Mouse (Mus musculus) heart, embryonic 16.5 days (tissue): Measurements from ENCODE around the gene Tgif1. TPM values are rescaled to one million over a fixed set of nuclear protein-coding genes. Genes with fewer than 3 reads are reported as not detected.
"Not testable (repeated sequence)": the region's sequence is repeated elsewhere in the genome, so short reads cannot be mapped to it uniquely, and the experiment has no call there.

Source experiments
- ATAC-seq: fragments of 200-750 bp; cut with Nextera tagmentation; replicated peaks from 2 replicates; pipeline ENCODE4 v1.8.0; 2017; ENCODE audit warnings: moderate number of reproducible peaks; ENCODE audit not compliant: insufficient read depth, low FRiP score; ENCODE audit errors: extremely low read depth
- H3K27ac ChIP-seq: fragments of 300-500 bp; sonication (generic); 2 replicates; pipeline ENCODE4 v1.5.1; 2014; ENCODE audit warnings: mild to moderate bottlenecking, low read length, control low read depth, moderate library complexity
- H3K27me3 ChIP-seq: fragments of 300-500 bp; sonication (generic); 2 replicates; pipeline ENCODE4 v1.6.1; 2014; ENCODE audit warnings: low read length, mixed read lengths; ENCODE audit not compliant: control insufficient read depth, insufficient read depth
- H3K36me3 ChIP-seq: fragments of 300-500 bp; sonication (generic); 2 replicates; pipeline ENCODE4 v1.6.1; 2014; ENCODE audit not compliant: control insufficient read depth, insufficient read depth
- H3K4me1 ChIP-seq: fragments of 300-500 bp; sonication (generic); 2 replicates; pipeline ENCODE4 v1.6.1; 2014; ENCODE audit warnings: low read length, mixed read lengths; ENCODE audit not compliant: control insufficient read depth, insufficient read depth
- H3K4me2 ChIP-seq: fragments of 300-500 bp; sonication (generic); 2 replicates; pipeline ENCODE4 v1.6.1; 2014; ENCODE audit warnings: low read depth, mild to moderate bottlenecking, control low read depth, low read length
- H3K4me3 ChIP-seq: fragments of 300-500 bp; sonication (generic); 2 replicates; pipeline ENCODE4 v1.5.1; 2014; ENCODE audit warnings: mild to moderate bottlenecking, control low read depth, low read length
- H3K9ac ChIP-seq: fragments of 300-500 bp; sonication (generic); 2 replicates; pipeline ENCODE4 v1.6.1; 2014; ENCODE audit warnings: low read length, control low read depth
- H3K9me3 ChIP-seq: fragments of 300-500 bp; sonication (generic); replicated peaks from 2 replicates; pipeline ENCODE4 v1.6.1; 2016; ENCODE audit warnings: low read length; ENCODE audit not compliant: control insufficient read depth
- WGBS: fragments of 180-500 bp; shearing (Covaris S2); extraction: QIAGEN DNeasy Blood & Tissue Kit; methylation state at CpG from one replicate; pipeline ENCODE4 v1.1.7; 2014; 5-methylcytosine and 5-hydroxymethylcytosine counted together
- polyA plus RNA-seq: library from polyadenylated mRNA; unstranded; fragments of >200 nt; fragmentation: Nextera tagmentation; extraction: Ambion mirVana; gene quantifications from 2 replicates; pipeline ENCODE4 v1.2.1, GENCODE M21; 2015

Tgif1 gene
- polyA plus RNA-seq, 1 experiment from 2014 or later: 20.7 TPM

DNA sequence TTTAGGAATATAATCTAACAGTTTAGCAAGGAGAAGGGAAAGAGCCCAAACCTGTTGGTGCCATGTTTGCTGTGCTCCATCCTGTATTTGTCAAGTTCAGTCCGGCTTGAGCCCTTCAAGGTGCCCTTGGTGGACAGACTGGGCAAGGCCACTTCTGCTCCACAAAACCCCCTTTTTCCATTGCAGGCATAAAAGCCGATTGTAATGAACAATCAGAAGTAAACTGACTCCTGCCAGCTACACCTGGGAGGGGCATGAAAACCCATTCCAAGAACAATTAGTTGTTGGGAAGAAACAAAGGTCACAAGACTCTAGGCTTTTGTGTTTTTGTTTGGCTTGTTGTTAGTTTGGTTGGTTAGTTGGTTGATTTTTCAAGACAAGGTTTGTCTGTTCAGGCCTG, 24.8 kb downstream of the Tgif1 start:
- Histone ChIP-seq H3K9ac (no peak overlapping the region), H3K4me2 (no peak overlapping the region), H3K27me3 (no peaks in the 10 kb centered on the region; the same call in 1 of the 2 replicates), H3K9me3 (no peaks in the 10 kb centered on the region), H3K27ac (no peak overlapping the region), H3K36me3 (no peaks in the 10 kb centered on the region), H3K4me1 (no peaks in the 10 kb centered on the region), H3K4me3 (no peak overlapping the region)
- ATAC-seq: no peak
- 89% methylated on average over 2 of the region's 2 CpGs for WGBS

GRCm38 (mm10) chr17:70828180-70828528, 25.2 kb downstream of the Tgif1 start:
- Histone ChIP-seq H3K4me2 (no peak overlapping the region), H3K36me3 (no peaks in the 10 kb centered on the region), H3K4me1 (no peaks in the 10 kb centered on the region), H3K9ac (no peak overlapping the region), H3K4me3 (no peak overlapping the region), H3K27me3 (peaks cover 3% of the 10 kb centered on the region; the same call in 1 of the 2 replicates), H3K27ac (no peak overlapping the region), H3K9me3 (no peaks in the 10 kb centered on the region)
- WGBS: 82% methylated on average over 4 of the region's 4 CpGs
- no peak for ATAC-seq

DNA sequence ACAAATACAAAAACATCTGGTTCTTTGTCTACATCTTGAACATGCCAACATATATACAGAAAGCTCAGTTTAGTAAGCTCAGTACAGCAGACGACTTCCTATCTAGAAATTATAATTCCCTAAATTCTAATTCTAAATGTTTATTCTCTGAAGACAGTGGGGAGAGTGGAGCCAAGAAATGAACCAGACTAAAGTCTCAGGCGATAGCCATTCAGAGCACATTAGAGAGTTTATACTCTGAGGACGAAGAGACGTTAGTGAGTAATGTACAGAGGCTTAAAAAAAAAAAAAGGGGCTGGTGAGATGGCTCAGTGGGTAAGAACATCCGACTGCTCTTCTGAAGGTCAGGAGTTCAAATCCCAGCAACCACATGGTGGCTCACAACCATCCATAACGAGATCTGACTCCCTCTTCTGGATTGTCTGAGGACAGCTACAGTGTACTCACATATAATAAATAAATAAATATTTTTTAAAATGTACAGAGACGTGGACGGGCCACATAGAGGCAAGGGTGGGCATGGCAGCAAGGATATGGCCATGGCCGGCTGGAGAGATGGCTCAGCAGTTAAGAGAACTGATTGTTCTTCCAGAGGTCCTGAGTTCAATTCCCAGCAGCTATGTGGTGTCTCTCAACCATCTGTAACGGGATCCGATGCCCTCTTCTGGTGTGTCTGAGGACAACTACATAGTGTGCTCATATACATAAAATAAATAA, 25.7 kb downstream of the Tgif1 start:
- H3K9ac ChIP-seq, H3K36me3 ChIP-seq, H3K4me2 ChIP-seq, H3K4me3 ChIP-seq, H3K4me1 ChIP-seq, H3K27ac ChIP-seq, H3K9me3 ChIP-seq, H3K27me3 ChIP-seq: not testable (repeated sequence)
- ATAC-seq: 0 out of 2 replicates have a peak, but pooled peaks have one; percentile 4
- WGBS: 82% methylated on average over 11 of the region's 11 CpGs

DNA sequence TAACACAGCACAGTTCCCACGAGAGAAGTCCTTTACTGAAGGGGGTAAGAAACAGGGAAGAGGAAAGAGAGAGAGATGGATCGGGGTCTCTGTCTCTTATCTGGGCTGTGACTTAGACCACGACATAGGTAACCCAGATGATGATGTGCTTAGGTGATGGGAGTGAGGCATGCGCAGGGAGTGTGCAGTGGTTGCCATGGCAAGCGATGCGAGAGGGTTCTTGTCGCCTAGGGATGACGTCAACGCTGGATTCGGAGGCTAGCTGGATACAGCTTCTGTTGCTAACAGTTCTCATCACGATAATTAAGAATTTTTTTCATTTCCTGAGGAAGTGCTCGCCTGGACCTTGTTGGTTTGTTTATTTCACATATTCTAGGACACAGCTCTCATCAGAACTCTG, 27.1 kb downstream of the Tgif1 start:
- ATAC-seq: no peak
- H3K9me3 ChIP-seq: no peaks in the 10 kb centered on the region

GRCm38 (mm10) chr17:70823083-70823482, 30.3 kb downstream of the Tgif1 start:
- peaks cover 29% of the 10 kb centered on the region for H3K27me3 ChIP-seq
- WGBS: 75% methylated on average over 8 of the region's 8 CpGs
- no peaks in the 10 kb centered on the region for H3K9me3 ChIP-seq
- peaks cover 3% of the 10 kb centered on the region for H3K4me1 ChIP-seq
- H3K9ac ChIP-seq: no peak overlapping the region
- no peak for ATAC-seq
- H3K36me3 ChIP-seq: no peaks in the 10 kb centered on the region
- H3K27ac ChIP-seq: no peak overlapping the region
- no peak overlapping the region for H3K4me3 ChIP-seq
- no peak overlapping the region for H3K4me2 ChIP-seq

More for the DNA sequence above, 27.1 kb downstream of the Tgif1 start:
- Histone ChIP-seq H3K27ac (no peak overlapping the region), H3K4me2 (no peak overlapping the region), H3K27me3 (peaks cover 10% of the 10 kb centered on the region; the same call in 1 of the 2 replicates), H3K36me3 (no peaks in the 10 kb centered on the region), H3K4me1 (no peaks in the 10 kb centered on the region), H3K4me3 (no peak overlapping the region), H3K9ac (no peak overlapping the region)
- WGBS: 73% methylated on average over 12 of the region's 12 CpGs

- Histone ChIP-seq H3K4me3 (peak overlapping the region; percentile 61), H3K9me3 (no peaks in the 10 kb centered on the region), H3K4me1 (peaks cover 4% of the 10 kb centered on the region), H3K4me2 (peak overlapping the region; percentile 85), H3K27me3 (peaks cover 44% of the 10 kb centered on the region), H3K9ac (peak overlapping the region; percentile 55), H3K27ac (no peak overlapping the region), H3K36me3 (no peaks in the 10 kb centered on the region)
- ATAC-seq: no peak
- 4% methylated on average over 49 of the region's 51 CpGs for WGBS
Observed at GRCm38 (mm10) chr17:70817862-70818451, 35.4 kb downstream of the Tgif1 start.

DNA sequence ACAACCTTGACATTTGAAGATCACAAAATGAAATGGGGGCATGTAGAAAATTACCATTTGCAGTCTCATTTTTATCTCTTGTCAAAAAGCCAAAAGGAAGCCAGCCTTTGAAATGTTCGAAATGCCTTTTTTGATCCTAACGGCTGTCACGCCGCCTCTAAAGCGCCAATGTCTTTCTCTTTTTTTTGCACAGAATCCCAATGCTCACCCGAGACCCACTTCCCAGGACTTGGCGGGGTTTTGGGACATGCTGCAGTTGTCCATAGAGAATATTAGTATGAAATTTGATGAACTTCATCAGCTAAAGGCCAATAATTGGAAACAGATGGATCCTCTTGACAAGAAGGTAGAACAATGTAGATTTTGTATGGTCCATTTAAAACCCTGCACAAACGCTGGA, 38.3 kb downstream of the Tgif1 start:
- peaks cover 34% of the 10 kb centered on the region for H3K27me3 ChIP-seq
- H3K9me3 ChIP-seq: no peaks in the 10 kb centered on the region
- ATAC-seq: no peak
- H3K4me2 ChIP-seq: no peak overlapping the region
- H3K36me3 ChIP-seq: no peaks in the 10 kb centered on the region
- H3K4me1 ChIP-seq: peaks cover 4% of the 10 kb centered on the region
- no peak overlapping the region for H3K27ac ChIP-seq
- 76% methylated on average over 8 of the region's 8 CpGs for WGBS
- no peak overlapping the region for H3K9ac ChIP-seq
- H3K4me3 ChIP-seq: no peak overlapping the region

DNA sequence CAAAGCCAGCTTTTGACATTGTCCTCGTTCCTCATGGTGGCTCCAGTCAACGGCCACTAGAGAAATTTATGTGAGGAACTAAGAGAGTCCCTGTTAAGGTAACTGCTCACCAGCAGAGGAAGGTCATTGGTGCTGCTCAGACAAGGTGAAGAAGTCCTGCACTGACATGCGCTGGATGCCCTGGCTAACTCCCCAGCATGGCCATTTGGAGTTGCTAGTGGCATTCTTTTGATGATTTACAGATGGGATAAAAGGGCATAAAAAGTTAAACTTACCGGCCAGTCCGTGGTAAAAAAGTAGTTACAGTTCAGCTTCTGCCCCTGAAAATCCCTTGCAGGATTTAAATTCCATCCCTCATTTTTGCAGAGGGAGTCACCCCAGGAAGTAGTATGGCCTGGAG, 42.6 kb downstream of the Tgif1 start:
- Histone ChIP-seq H3K36me3 (no peaks in the 10 kb centered on the region), H3K9me3 (no peaks in the 10 kb centered on the region), H3K4me3 (no peak overlapping the region), H3K27me3 (no peaks in the 10 kb centered on the region; the same call in 1 of the 2 replicates), H3K4me2 (no peak overlapping the region), H3K27ac (no peak overlapping the region), H3K9ac (no peak overlapping the region), H3K4me1 (no peaks in the 10 kb centered on the region)
- WGBS: 77% methylated on average over 5 of the region's 5 CpGs
- no peak for ATAC-seq

- Histone ChIP-seq H3K27me3 (no peaks in the 10 kb centered on the region), H3K9me3 (no peaks in the 10 kb centered on the region), H3K27ac (no peak overlapping the region), H3K36me3 (no peaks in the 10 kb centered on the region), H3K4me3 (no peak overlapping the region), H3K4me1 (no peaks in the 10 kb centered on the region), H3K4me2 (no peak overlapping the region), H3K9ac (no peak overlapping the region)
- no peak for ATAC-seq
- WGBS: 74% methylated on average over 3 of the region's 3 CpGs
Observed at GRCm38 (mm10) chr17:70809776-70810175, 43.6 kb downstream of the Tgif1 start.
